In the genomic region with DNA sequence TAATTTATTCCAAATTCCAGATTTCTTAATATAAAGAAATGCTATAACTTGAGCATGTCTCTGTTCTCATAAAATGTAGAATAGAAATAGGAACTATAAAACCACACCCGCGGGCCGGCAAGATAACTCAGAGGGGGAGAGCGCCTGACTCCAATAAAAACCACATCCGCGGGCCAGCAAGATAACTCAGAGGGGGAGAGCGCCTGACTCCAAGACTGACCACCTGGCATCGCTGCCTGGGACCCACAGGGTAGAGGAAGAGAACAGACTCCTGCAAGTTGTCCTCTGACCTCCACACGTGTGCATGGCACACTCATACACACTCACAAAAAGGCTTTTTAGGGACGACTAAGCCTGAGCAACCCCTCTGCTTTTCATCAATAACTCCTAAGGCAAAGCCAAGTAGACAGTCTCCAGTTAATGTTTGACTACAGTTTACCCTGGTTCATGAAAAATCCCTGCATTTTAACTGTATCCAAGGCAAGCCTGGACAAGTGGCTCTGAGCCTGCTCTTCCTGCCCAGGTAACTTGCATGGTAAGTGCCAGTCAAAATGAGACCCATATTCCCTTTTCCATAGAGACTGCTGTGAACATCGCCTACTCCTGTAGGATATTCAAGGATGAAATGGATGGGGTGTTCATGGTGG, we compare ENCODE assay signal across 21 mouse cellular contexts. TPM values are rescaled to one million over a fixed set of nuclear protein-coding genes. Genes with fewer than 3 reads are reported as not detected.
DNase-seq lines count a peak whose midpoint lies in the region; ATAC-seq and TF ChIP-seq lines count a peak whose summit lies in the region.
"Had no signal": no experiment of that assay in that cellular context is flagged by ENCODE, and none has a peak within 500 bp of the region (broad histone marks: within the 10 kb centered on the region; RNA-seq: fewer than 3 reads in every experiment).

No protein-coding gene starts in this region.

- no peak overlapping the region for H3K4me2 ChIP-seq in kidney, embryonic 14.5 days (replicated peaks; ENCODE audit: low read depth, low read length)
- H3K4me2 ChIP-seq: heart, embryonic 13.5 days; hindbrain, embryonic 15.5 days; lung, embryonic 14.5 days; midbrain, embryonic 13.5 days; neural tube, embryonic 13.5 days had no signal

- H3K4me1 ChIP-seq in kidney, embryonic 14.5 days (ENCODE audit: control insufficient read depth, insufficient read depth, low read length): no peaks in the 10 kb centered on the region
- peaks cover 18 to 32% of the 10 kb centered on the region in 2 experiments for H3K4me1 ChIP-seq in MEL (ENCODE audit: control insufficient read depth in 1 of 2, insufficient read depth in 2 of 2, low read length in 2 of 2)
- H3K4me1 ChIP-seq: heart, embryonic 13.5 days; hindbrain, embryonic 15.5 days; midbrain, embryonic 13.5 days; neural tube, embryonic 13.5 days had no signal

- H3K9ac ChIP-seq in kidney, embryonic 14.5 days (ENCODE audit: low read depth, low read length): no peak overlapping the region
- H3K9ac ChIP-seq in MEL (ENCODE audit: control insufficient read depth, low read depth, low read length, poor library complexity, severe bottlenecking): peak overlapping the region; percentile 21
- H3K9ac ChIP-seq: heart, embryonic 13.5 days; hindbrain, embryonic 15.5 days; lung, embryonic 14.5 days; midbrain, embryonic 13.5 days; neural tube, embryonic 13.5 days had no signal

- no peaks in the 10 kb centered on the region for H3K79me2 ChIP-seq in MEL (ENCODE audit: control insufficient read depth, insufficient read depth, low read length, poor library complexity)

- H3K4me3 ChIP-seq in kidney, embryonic 14.5 days (ENCODE audit: low read length): no peak overlapping the region
- no peak overlapping the region; a peak in 1 of 4 replicates for H3K4me3 ChIP-seq in MEL (ENCODE audit: control insufficient read depth in 1 of 2, insufficient read depth in 1 of 2, low read depth in 2 of 2, low read length in 2 of 2)
- H3K4me3 ChIP-seq: heart, embryonic 13.5 days; hindbrain, embryonic 15.5 days; midbrain, embryonic 13.5 days; neural tube, embryonic 13.5 days had no signal

- TF ChIP-seq CTCF in MEL (IDR thresholded peaks at IDR 0.05 in 2 of 3, conservative IDR thresholded peaks at IDR 0.05 in 1 of 3; ENCODE audit: control insufficient read depth in 1 of 3, insufficient read depth in 1 of 3, low read depth in 2 of 3, low read length in 3 of 3, poor library complexity in 1 of 3, severe bottlenecking in 1 of 3): no peak

- no peaks in the 10 kb centered on the region for H3K27me3 ChIP-seq in kidney, embryonic 14.5 days (ENCODE audit: control insufficient read depth, insufficient read depth, low read length)
- H3K27me3 ChIP-seq in MEL (ENCODE audit: control insufficient read depth in 1 of 2, insufficient read depth in 2 of 2, low read length in 2 of 2): no peaks in the 10 kb centered on the region
- H3K27me3 ChIP-seq: heart, embryonic 13.5 days; hindbrain, embryonic 15.5 days; midbrain, embryonic 13.5 days; neural tube, embryonic 13.5 days had no signal

- WGBS in kidney, embryonic 14.5 days: 82% methylated on average over 11 of the region's 11 CpGs

- H3K36me3 ChIP-seq in kidney, embryonic 14.5 days (ENCODE audit: control insufficient read depth, insufficient read depth, low read length): no peaks in the 10 kb centered on the region
- H3K36me3 ChIP-seq in MEL (ENCODE audit: control insufficient read depth in 1 of 2, insufficient read depth in 2 of 2, low read length in 2 of 2): peaks cover 0 to 28% of the 10 kb centered on the region in 2 experiments; a peak in 2 of 4 replicates
- H3K36me3 ChIP-seq: heart, embryonic 13.5 days; hindbrain, embryonic 15.5 days; midbrain, embryonic 13.5 days; neural tube, embryonic 13.5 days had no signal

- peak; percentile 16 to 43 for DNase-seq in kidney, postnatal 36 days
- DNase-seq in MEL (ENCODE audit: low read depth, low spot score): peak; percentile 89
- no peak for DNase-seq in retina, postnatal 1 day
- no peak for DNase-seq in lung, adult 18-20 months
- DNase-seq: adrenal gland, postnatal 10 days; cerebellum, postnatal 10 days; embryo, embryonic 11 days; heart, adult 18-20 months; kidney, adult 8-10 months; lung, embryonic 14.5 days; spleen, adult 18-20 months; thymus, adult 2 months had no signal

- no peak for ATAC-seq in kidney, embryonic 14.5 days (ENCODE audit: low FRiP score, low TSS enrichment)
- peak; percentile 72 for ATAC-seq in granulocyte monocyte progenitor cell, adult 5-6 weeks (replicated peaks; ENCODE audit: poor library complexity, severe bottlenecking)
- ATAC-seq in megakaryocyte progenitor cell, adult 5-6 weeks (replicated peaks; ENCODE audit: poor library complexity): peak; percentile 78
- ATAC-seq: activated CD4-positive, CD25-positive, alpha-beta regulatory T cell, adult 4 months; midbrain, embryonic 13.5 days had no signal

- peak; percentile 96 to 97 for TF ChIP-seq EP300 in MEL (IDR thresholded peaks at IDR 0.05; ENCODE audit: low read depth in 1 of 2, low read length in 2 of 2)

- peak in 1 of 2 experiments; percentile 38; a peak in 1 of 4 replicates for TF ChIP-seq POLR2A in MEL (IDR thresholded peaks at IDR 0.05; ENCODE audit: control insufficient read depth in 1 of 2, insufficient read depth in 1 of 2, low read depth in 1 of 2, low read length in 2 of 2, poor library complexity in 1 of 2)

- H3K9me3 ChIP-seq in kidney, embryonic 14.5 days (ENCODE audit: control insufficient read depth, low read length): no peaks in the 10 kb centered on the region
- no peaks in the 10 kb centered on the region for H3K9me3 ChIP-seq in MEL (replicated peaks; ENCODE audit: insufficient read depth, low read length)
- H3K9me3 ChIP-seq: hindbrain, embryonic 15.5 days; midbrain, embryonic 13.5 days; neural tube, embryonic 13.5 days had no signal

- no peak overlapping the region for H3K27ac ChIP-seq in kidney, embryonic 14.5 days (ENCODE audit: low read depth, low read length)
- H3K27ac ChIP-seq in MEL (ENCODE audit: control insufficient read depth, low read depth, low read length): peak overlapping the region; percentile 79
- H3K27ac ChIP-seq: heart, embryonic 13.5 days; hindbrain, embryonic 15.5 days; macrophage; midbrain, embryonic 13.5 days; neural tube, embryonic 13.5 days had no signal

- TF ChIP-seq RAD21 in MEL (IDR thresholded peaks at IDR 0.05; ENCODE audit: low read depth, low read length): no peak

TF ChIP-seq in MEL, 35 proteins besides CTCF, POLR2A, EP300 and RAD21:
- TF ChIP-seq HCFC1 (IDR thresholded peaks at IDR 0.05; ENCODE audit: low read depth, low read length): no peak
- peak; percentile 72 for TF ChIP-seq BHLHE40 (IDR thresholded peaks at IDR 0.05; ENCODE audit: borderline replicate concordance, low read depth, low read length)
- TF ChIP-seq USF1 (IDR thresholded peaks at IDR 0.05; ENCODE audit: low read depth, low read length): peak; percentile 52
- TF ChIP-seq MEF2A (IDR thresholded peaks at IDR 0.05; ENCODE audit: extremely low read depth, insufficient replicate concordance, low read depth, low read length, poor library complexity, severe bottlenecking): no peak
- TF ChIP-seq MXI1 (IDR thresholded peaks at IDR 0.05; ENCODE audit: low read depth, low read length): peak; percentile 63; the same call in 1 of the 2 replicates
- 0 out of 2 replicates have a peak, but pooled peaks have one; percentile 21 for TF ChIP-seq TBP (IDR thresholded peaks at IDR 0.05; ENCODE audit: low read depth, low read length)
- TF ChIP-seq GATA1 (IDR thresholded peaks at IDR 0.05; ENCODE audit: low read depth, low read length): peak; percentile 94
- TF ChIP-seq POLR2AphosphoS2 (IDR thresholded peaks at IDR 0.05; ENCODE audit: low read length): no peak
- TF ChIP-seq TCF12 (IDR thresholded peaks at IDR 0.05; ENCODE audit: low read depth, low read length): peak; percentile 91
- peak; percentile 25; the same call in 1 of the 2 replicates for TF ChIP-seq MAX (IDR thresholded peaks at IDR 0.05; ENCODE audit: low read length)
- TF ChIP-seq TAL1 (IDR thresholded peaks at IDR 0.05; ENCODE audit: low read length): peak; percentile 78
- peak; percentile 47 for TF ChIP-seq CHD2 (IDR thresholded peaks at IDR 0.05; ENCODE audit: low read length)
- TF ChIP-seq ETS1 (IDR thresholded peaks at IDR 0.05; ENCODE audit: low read depth, low read length): peak; percentile 91
- peak; percentile 81 for TF ChIP-seq SIN3A (IDR thresholded peaks at IDR 0.05; ENCODE audit: low read length)
- TF ChIP-seq MAZ (IDR thresholded peaks at IDR 0.05; ENCODE audit: low read depth, low read length): peak; percentile 78
- TF ChIP-seq MAFK (IDR thresholded peaks at IDR 0.05; ENCODE audit: borderline replicate concordance, low read depth, low read length): no peak
- peak; percentile 85 for TF ChIP-seq RCOR1 (IDR thresholded peaks at IDR 0.05; ENCODE audit: low read depth, low read length)

RNA-seq across cellular contexts. Expression of a gene that starts 16.7 kb away (rescaled TPM):
- 8.9 and 11.2 TPM in 2 replicates for polyA plus RNA-seq in kidney, embryonic 14.5 days (2014; fragmentation: Nextera tagmentation; extraction: Ambion mirVana)
- 2.4 and 4.7 TPM in 2 replicates for total RNA-seq in MEL (2012; rRNA removed)
- 1 to 10 TPM in 1 of 2 experiments, not detected in 1; 7.3 TPM for polyA plus RNA-seq in MEL (2012; ENCODE audit: insufficient read depth in 1 of 2, insufficient read length in 2 of 2, low read depth in 1 of 2, low replicate concordance in 2 of 2, missing spikeins in 1 of 2)
- total RNA-seq in granulocyte monocyte progenitor cell, adult 5-6 weeks (2014; fragmentation: Nextera tagmentation): 1.3 and 2.9 TPM in 2 replicates
- 1.7 and 1.9 TPM in 2 replicates for total RNA-seq in granulocyte monocyte progenitor cell, adult 5-6 weeks (2017)
- total RNA-seq in megakaryocyte progenitor cell, adult 5-6 weeks (2015): 0.32 and 0.44 TPM in 2 replicates
- 0.61 and 0.71 TPM in 2 replicates for total RNA-seq in megakaryocyte progenitor cell, adult 5-6 weeks (2017)
- polyA plus RNA-seq: activated CD4-positive, CD25-positive, alpha-beta regulatory T cell, adult 4 months had no signal

Comparison
In these comparisons a context has a peak if more than half of its experiments do, and no peak if none do; other contexts are left out.
1. DNase-seq: peak in kidney, postnatal 36 days (2 of 2) and MEL (single experiment); none in retina, postnatal 1 day (single experiment) and lung, adult 18-20 months (0 of 2).